Mouse (Mus musculus) bone marrow, adult 2 months (tissue): ENCODE measurements around the gene Jsrp1. TPM values are rescaled to one million over a fixed set of nuclear protein-coding genes. Genes with fewer than 3 reads are reported as not detected.
"Not testable (repeated sequence)": the region's sequence is repeated elsewhere in the genome, so short reads cannot be mapped to it uniquely, and the experiment has no call there.

ENCODE experiments used
- H3K27ac ChIP-seq: fragments of 200-500 bp; 2 replicates; pipeline ENCODE4 v1.5.1; 2012; ENCODE audit warnings: low read depth, mild to moderate bottlenecking, control low read depth, inconsistent platforms, low read length; ENCODE audit not compliant: control insufficient read depth, poor library complexity, insufficient read depth
- H3K4me1 ChIP-seq: fragments of 200-500 bp; 2 replicates; pipeline ENCODE4 v1.6.1; 2011; ENCODE audit warnings: low read length; ENCODE audit not compliant: control insufficient read depth, insufficient read depth
- H3K4me3 ChIP-seq: fragments of 200-500 bp; replicated peaks from 2 replicates; pipeline ENCODE3; 2011; ENCODE audit warnings: mild to moderate bottlenecking, low read depth, low read length, control low read depth; ENCODE audit not compliant: control insufficient read depth
- CTCF ChIP-seq: fragments of 200-500 bp; IDR thresholded peaks from 2 replicates; pipeline ENCODE4 v1.5.1; 2011; ENCODE audit warnings: low read length, control low read depth; ENCODE audit not compliant: control insufficient read depth, insufficient read depth
- POLR2A ChIP-seq: fragments of 200-500 bp; IDR thresholded peaks from 2 replicates; pipeline ENCODE4 v1.6.1; 2011; ENCODE audit warnings: low read depth, mild to moderate bottlenecking, control low read depth, low read length, borderline replicate concordance; ENCODE audit not compliant: control insufficient read depth
- WGBS: fragments of 180-500 bp; shearing (Covaris S2); methylation state at CpG from one replicate; pipeline ENCODE4 v1.1.7; 2018; 5-methylcytosine and 5-hydroxymethylcytosine counted together
- polyA plus RNA-seq: library from polyadenylated mRNA; stranded (reverse); fragments of >200 nt; gene quantifications from 2 replicates; pipeline ENCODE4 v1.2.4, GENCODE M21; 2011; ENCODE audit warnings: low replicate concordance; ENCODE audit not compliant: missing spikeins, insufficient read depth, insufficient read length

Jsrp1 gene
- polyA plus RNA-seq, 1 experiment, result not detected

DNA sequence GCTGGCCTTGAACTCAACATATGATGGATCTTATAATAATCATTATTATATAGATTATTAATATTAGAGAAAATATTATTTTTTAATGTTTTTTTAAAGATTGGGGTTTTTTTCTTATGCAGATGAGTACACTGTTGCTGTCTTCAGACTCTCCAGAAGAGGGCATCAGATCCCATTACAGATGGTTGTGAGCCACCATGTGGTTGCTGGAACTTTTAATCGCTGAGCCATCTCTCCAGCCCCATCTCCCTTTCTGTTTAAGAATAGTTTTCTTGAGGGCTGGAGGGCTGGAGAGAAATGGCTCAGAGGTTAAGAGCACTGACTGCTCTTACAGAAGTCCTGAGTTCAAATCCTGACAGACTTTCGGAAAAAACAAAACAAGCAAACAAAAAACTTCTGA, 8.7 kb upstream of the Jsrp1 start:
- no peak overlapping the region for H3K4me3 ChIP-seq
- no peak for TF ChIP-seq POLR2A
- 0 out of 2 replicates have a peak, but pooled peaks have one; percentile 35 for TF ChIP-seq CTCF
- 47% methylated on average over 2 of the region's 2 CpGs for WGBS
- peaks cover 6% of the 10 kb centered on the region for H3K4me1 ChIP-seq
- H3K27ac ChIP-seq, result no peak overlapping the region

DNA sequence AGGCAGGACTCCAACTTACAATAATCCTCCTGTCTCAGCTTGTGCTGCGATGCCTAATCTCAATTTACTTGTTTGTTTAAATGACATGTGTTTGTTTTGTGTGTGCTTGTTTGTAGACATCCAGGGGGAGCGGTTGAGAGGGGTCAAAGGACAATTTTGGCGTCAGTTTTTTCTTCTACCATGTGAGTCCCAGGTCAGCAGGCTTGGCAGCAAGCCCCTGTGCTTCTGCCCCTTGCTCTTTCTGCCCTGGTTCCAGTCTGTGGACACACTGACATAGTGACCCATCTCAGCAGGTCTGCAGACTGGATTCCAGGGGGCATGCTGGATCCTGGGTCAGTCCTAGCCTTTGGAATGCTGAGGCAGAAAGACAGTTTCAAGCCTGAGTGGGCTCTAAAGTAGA, 6.1 kb upstream of the Jsrp1 start:
- TF ChIP-seq CTCF, result no peak
- TF ChIP-seq POLR2A, result no peak
- 73% methylated on average over 3 of the region's 3 CpGs for WGBS
- H3K4me3 ChIP-seq, result no peak overlapping the region
- peaks cover 4% of the 10 kb centered on the region for H3K4me1 ChIP-seq
- H3K27ac ChIP-seq, result peak overlapping the region; percentile 87

DNA sequence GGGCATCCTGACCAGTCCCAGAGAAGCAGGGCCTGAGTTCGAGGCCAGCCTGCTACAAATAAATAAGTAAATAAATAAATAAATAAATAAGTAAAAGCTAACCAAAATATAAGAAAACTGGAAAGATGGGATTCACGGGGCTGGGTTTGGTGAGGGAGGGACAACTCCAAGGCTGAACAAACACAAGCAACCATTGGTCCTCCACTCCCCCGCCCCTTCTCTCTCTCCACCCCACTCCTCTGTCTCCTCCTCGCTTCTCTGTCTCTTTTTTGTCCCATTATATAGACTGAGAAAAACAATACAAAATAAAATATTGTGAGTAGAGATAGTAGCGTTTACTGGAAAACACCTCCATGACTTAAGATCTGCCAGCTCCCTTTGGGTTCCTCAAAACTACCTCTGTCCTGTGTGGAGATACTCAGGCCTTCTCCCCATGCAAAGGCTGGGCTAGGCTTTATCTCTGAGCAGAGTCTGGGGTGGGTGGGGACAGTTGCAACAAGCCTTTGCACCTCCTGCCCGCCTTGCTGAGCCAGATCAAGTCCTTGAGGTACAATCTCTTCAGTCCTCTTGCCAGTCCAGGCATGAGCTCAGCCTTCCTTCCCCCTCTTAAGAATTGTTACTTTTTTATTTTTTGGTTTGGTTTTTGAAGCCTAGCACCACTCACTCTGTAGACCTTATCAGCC, 5.4 kb upstream of the Jsrp1 start:
- Histone ChIP-seq H3K4me3 (no peak overlapping the region), H3K4me1 (peaks cover 3% of the 10 kb centered on the region), H3K27ac (peak overlapping the region; percentile 78; the same call in 1 of the 2 replicates)
- WGBS, result 59% methylated on average over 6 of the region's 6 CpGs
- TF ChIP-seq CTCF (no peak), POLR2A (no peak)

DNA sequence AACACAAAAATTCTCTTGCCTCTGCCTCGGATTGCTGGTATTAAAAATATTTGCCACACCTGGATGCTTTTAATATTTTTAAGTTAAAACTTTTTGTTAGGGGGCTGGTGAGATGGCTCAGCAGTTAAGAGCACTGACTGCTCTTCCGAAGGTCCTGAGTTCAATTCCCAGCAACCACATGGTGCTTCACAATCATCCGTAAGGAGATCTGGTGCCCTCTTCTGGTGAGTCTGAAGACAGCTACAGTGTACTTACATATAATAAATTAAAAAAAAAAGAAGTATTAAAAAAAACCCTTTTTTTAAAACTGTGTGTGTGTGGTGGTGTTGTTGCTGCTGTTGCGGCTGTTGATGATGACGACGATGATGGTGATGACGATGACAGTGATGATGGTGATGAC, 4.7 kb upstream of the Jsrp1 start:
- WGBS, result 82% methylated on average over 7 of the region's 7 CpGs
- H3K4me3 ChIP-seq, H3K4me1 ChIP-seq: not testable (repeated sequence)
- peak overlapping the region; percentile 78; the same call in 1 of the 2 replicates for H3K27ac ChIP-seq

DNA sequence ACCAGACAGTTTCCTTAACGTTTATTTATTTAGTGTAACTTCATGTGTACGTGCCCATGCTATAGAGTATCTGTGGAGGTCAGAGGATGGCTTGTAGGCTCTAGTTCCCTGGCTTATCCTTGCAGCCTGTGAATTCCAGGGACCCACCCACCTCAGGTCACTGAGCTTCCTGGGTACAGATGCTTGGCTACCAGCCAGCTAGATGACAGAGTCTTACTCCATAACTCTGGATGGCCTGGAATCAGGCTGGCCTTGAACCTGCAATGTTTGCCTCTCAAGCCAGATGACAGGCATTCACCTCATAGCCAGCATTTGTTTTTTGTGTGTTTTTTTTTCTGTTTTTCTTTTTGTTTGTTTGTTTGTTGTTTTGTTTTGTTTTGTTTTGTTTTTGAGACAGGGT, 3.9 kb upstream of the Jsrp1 start:
- no peak for TF ChIP-seq POLR2A
- no peak for TF ChIP-seq CTCF
- no peak overlapping the region for H3K27ac ChIP-seq

DNA sequence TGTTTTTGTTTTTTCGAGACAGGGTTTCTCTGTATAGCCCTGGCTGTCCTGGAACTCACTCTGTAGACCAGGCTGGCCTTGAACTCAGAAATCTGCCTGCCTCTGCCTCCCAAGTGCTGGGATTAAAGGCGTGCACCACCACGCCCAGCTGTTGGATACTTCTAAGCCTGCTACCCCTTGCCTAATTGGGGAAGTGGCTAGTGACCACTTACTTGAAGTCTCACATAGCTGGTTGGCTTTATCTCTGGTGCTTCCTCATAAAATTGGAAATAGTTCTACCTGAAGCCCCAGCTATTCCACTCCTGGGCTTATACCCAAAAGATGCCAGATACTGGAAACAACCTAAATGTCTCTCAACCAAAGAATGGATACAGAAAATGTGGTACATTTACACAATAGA, 3.0 kb upstream of the Jsrp1 start:
- not testable (repeated sequence) for H3K27ac ChIP-seq, H3K4me1 ChIP-seq, H3K4me3 ChIP-seq
- WGBS, result 38% methylated on average over 3 of the region's 3 CpGs

More for the DNA sequence above, 3.9 kb upstream of the Jsrp1 start:
- 77% methylated on average over 2 of the region's 2 CpGs for WGBS
- Histone ChIP-seq H3K4me3 (no peak overlapping the region), H3K4me1 (peaks cover 3% of the 10 kb centered on the region)

DNA sequence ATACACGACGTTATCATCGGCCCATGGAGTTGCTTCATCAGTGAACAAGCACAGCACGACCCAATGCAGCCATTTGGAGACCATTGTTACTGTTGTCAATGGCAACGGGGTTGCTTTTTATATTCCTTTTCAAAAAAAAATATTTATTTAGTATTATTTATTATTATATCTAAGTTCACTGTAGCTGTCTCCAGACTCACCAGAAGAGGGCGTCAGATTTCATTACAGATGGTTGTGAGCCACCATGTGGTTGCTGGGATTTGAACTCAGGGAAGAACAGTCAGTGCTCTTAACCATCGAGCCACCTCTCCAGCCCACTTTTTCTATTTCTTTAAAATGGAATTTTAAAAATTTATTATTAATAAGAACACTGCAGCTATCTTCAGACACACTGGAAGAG, 1.5 kb upstream of the Jsrp1 start:
- TF ChIP-seq CTCF (no peak), POLR2A (no peak)
- no peak overlapping the region for H3K4me3 ChIP-seq
- WGBS, result 57% methylated on average over 7 of the region's 7 CpGs

DNA sequence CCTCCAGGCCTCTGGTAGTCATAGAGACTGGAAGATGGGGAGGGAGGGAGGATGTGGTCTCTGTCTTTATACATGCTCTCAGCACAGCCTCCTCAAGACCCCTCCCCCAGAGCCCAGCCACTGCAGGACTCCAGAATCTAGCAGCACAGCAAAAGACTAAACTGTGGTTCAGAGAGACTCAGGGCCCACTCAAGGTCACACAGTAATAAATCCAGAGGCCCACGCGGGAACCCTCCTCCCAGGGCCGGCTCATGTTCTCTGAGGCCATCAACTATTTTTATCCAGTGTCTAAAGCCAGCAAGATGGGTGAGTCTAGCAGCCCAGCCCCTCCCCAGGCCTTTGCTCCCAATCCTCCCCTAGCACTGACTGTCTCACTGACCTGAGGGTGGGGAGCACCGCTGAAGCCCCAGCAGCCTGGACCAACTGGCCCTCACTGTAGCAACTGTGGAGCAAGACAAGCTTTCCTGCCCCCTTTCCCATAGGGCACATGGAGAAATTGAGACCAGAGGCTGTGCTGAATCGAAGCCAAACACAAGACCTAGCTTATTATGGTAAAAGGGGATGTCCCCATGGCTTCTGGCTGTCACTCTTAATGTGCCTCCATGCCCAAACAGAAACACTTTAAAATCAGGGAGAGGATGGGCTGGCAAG, 782 bp downstream of the Jsrp1 start:
- H3K27ac ChIP-seq, result no peak overlapping the region
- WGBS, result 73% methylated on average over 5 of the region's 5 CpGs

More for the DNA sequence above, 1.5 kb upstream of the Jsrp1 start:
- Histone ChIP-seq H3K4me1 (peaks cover 3% of the 10 kb centered on the region), H3K27ac (no peak overlapping the region)

DNA sequence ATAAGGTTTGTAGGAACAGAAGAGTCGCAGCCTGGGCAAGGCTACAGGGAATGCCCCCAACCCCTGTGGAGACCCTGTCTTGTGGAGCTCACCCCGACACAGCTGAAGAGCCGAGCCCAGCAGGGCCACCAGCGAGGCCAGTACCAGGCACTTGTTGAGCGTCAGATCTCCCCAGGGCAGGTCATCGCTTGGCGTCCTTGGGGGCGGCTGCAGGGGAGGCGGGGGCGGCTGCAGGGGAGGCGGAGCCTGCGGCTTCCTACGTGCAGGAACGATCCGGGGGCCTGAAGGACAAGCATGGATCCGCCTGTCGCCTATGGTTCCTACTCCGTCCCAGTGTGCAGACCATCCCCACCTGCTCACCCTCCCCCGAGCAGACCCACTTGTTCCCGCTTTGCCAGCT, 3.2 kb downstream of the Jsrp1 start:
- no peak for TF ChIP-seq POLR2A
- no peak for TF ChIP-seq CTCF
- no peak overlapping the region for H3K27ac ChIP-seq
- no peaks in the 10 kb centered on the region for H3K4me1 ChIP-seq
- no peak overlapping the region for H3K4me3 ChIP-seq
- 29% methylated on average over 20 of the region's 20 CpGs for WGBS

More for the DNA sequence above, 782 bp downstream of the Jsrp1 start:
- H3K4me1 ChIP-seq, result no peaks in the 10 kb centered on the region
- TF ChIP-seq CTCF (no peak), POLR2A (no peak)
- no peak overlapping the region for H3K4me3 ChIP-seq
